Mouse (Mus musculus) hindbrain, postnatal 0 days (tissue): ENCODE measurements around the gene Ccdc93. TPM values are rescaled to one million over a fixed set of nuclear protein-coding genes. Genes with fewer than 3 reads are reported as not detected.
A peak's percentile ranks its signal among the peaks of the same experiment; 100 is the strongest.

Source experiments
- ATAC-seq: fragments of 200-750 bp; cut with Nextera tagmentation; 2 replicates; pipeline ENCODE4 v1.8.0; 2017; ENCODE audit warnings: mild to moderate bottlenecking, moderate TSS enrichment, moderate library complexity
- DNase-seq: peaks from one replicate; pipeline ENCODE4 v3.0.0-alpha.2; 2015; ENCODE audit warnings: low spot score
- H3K27ac ChIP-seq: fragments of 300-500 bp; sonication (generic); 2 replicates; pipeline ENCODE4 v1.5.1; 2014; ENCODE audit warnings: mild to moderate bottlenecking
- H3K27me3 ChIP-seq: fragments of 300-500 bp; sonication (generic); 2 replicates; pipeline ENCODE4 v1.6.1; 2014; ENCODE audit warnings: low read length, mixed read lengths; ENCODE audit not compliant: insufficient read depth
- H3K36me3 ChIP-seq: fragments of 300-500 bp; sonication (generic); 2 replicates; pipeline ENCODE4 v1.6.1; 2014; ENCODE audit warnings: low read length, mixed read lengths; ENCODE audit not compliant: insufficient read depth
- H3K4me1 ChIP-seq: fragments of 300-500 bp; sonication (generic); 2 replicates; pipeline ENCODE4 v1.6.1; 2014; ENCODE audit warnings: antibody characterized with exemption, low read length, mixed read lengths; ENCODE audit not compliant: insufficient read depth
- H3K4me2 ChIP-seq: fragments of 300-500 bp; sonication (generic); 2 replicates; pipeline ENCODE4 v1.6.1; 2014; ENCODE audit warnings: low read depth, mild to moderate bottlenecking, low read length, moderate library complexity, mixed read lengths
- H3K4me3 ChIP-seq: fragments of 300-500 bp; sonication (generic); 2 replicates; pipeline ENCODE4 v1.5.1; 2014; ENCODE audit warnings: low read length
- H3K9ac ChIP-seq: fragments of 300-500 bp; sonication (generic); replicated peaks from 2 replicates; pipeline ENCODE4 v1.6.1; 2014; ENCODE audit warnings: mild to moderate bottlenecking, low read length, moderate library complexity, mixed read lengths
- H3K9me3 ChIP-seq: fragments of 300-500 bp; sonication (generic); 2 replicates; pipeline ENCODE4 v1.6.1; 2016; ENCODE audit warnings: low read length, mixed read lengths
- CTCF ChIP-seq: IDR thresholded peaks from 2 replicates; pipeline ENCODE4 v1.5.1; 2016; ENCODE audit warnings: antibody characterized with exemption, control low read depth, low read depth
- WGBS: fragments of 180-500 bp; shearing (Covaris S2); extraction: QIAGEN DNeasy Blood & Tissue Kit; methylation state at CpG from one replicate; pipeline ENCODE4 v1.1.7; 2014; 5-methylcytosine and 5-hydroxymethylcytosine counted together
- polyA plus RNA-seq: library from polyadenylated mRNA; unstranded; fragments of >200 nt; fragmentation: Nextera tagmentation; extraction: Ambion mirVana; gene quantifications from 2 replicates; pipeline ENCODE4 v1.2.1, GENCODE M21; 2015
- total RNA-seq: library from RNA; depleted of rRNA; stranded (reverse); fragments of >200 nt; gene quantifications from 2 replicates; pipeline ENCODE4 v1.2.3, GENCODE M21; 2014; rRNA removed

Ccdc93 gene
- total and polyA plus RNA-seq, 2 experiments from 2014 or later = 7.4 to 15.4 TPM

- Histone ChIP-seq H3K27ac (no peak overlapping the region), H3K36me3 (peaks cover 22% of the 10 kb centered on the region), H3K4me3 (no peak overlapping the region), H3K4me2 (no peak overlapping the region), H3K27me3 (no peaks in the 10 kb centered on the region), H3K4me1 (no peaks in the 10 kb centered on the region), H3K9me3 (no peaks in the 10 kb centered on the region), H3K9ac (no peak overlapping the region)
- 80% methylated on average over 4 of the region's 4 CpGs for WGBS
- no peak for ATAC-seq
- peak; percentile 16 for DNase-seq
- peak; percentile 60 for TF ChIP-seq CTCF
Observed at GRCm38 (mm10) chr1:121549456-121549855, 118.6 kb downstream of the Ccdc93 start.

GRCm38 (mm10) chr1:121550801-121551456 lies 120.1 kb downstream of the Ccdc93 start:
- ATAC-seq (peak; percentile 33; the same call in 1 of the 2 replicates), DNase-seq (no peak)

GRCm38 (mm10) chr1:121551457-121551835 lies 120.6 kb downstream of the Ccdc93 start:
- DNase-seq = peak; percentile 28
- peaks cover 42% of the 10 kb centered on the region for H3K36me3 ChIP-seq
- ATAC-seq = peak; percentile 63

More at GRCm38 (mm10) chr1:121550801-121551456, 120.1 kb downstream of the Ccdc93 start:
- no peak for TF ChIP-seq CTCF
- 82% methylated on average over 16 of the region's 16 CpGs for WGBS
- H3K4me3 ChIP-seq = no peak overlapping the region
- no peaks in the 10 kb centered on the region for H3K4me1 ChIP-seq
- H3K9ac ChIP-seq = no peak overlapping the region
- H3K9me3 ChIP-seq = no peaks in the 10 kb centered on the region
- no peaks in the 10 kb centered on the region for H3K27me3 ChIP-seq
- H3K27ac ChIP-seq = no peak overlapping the region
- H3K4me2 ChIP-seq = no peak overlapping the region
- H3K36me3 ChIP-seq = peaks cover 37% of the 10 kb centered on the region

More at GRCm38 (mm10) chr1:121551457-121551835, 120.6 kb downstream of the Ccdc93 start:
- 73% methylated on average over 7 of the region's 7 CpGs for WGBS
- Histone ChIP-seq H3K27ac (no peak overlapping the region), H3K4me2 (no peak overlapping the region), H3K27me3 (no peaks in the 10 kb centered on the region), H3K9me3 (no peaks in the 10 kb centered on the region), H3K4me1 (no peaks in the 10 kb centered on the region), H3K9ac (no peak overlapping the region), H3K4me3 (no peak overlapping the region)
- no peak for TF ChIP-seq CTCF

Other genes with a start within 250 kb of the Ccdc93 start
- gene Insig2, start 98.5 kb upstream of the Ccdc93 start, total RNA-seq = 16.6 and 28.8 TPM in 2 replicates
- 46.0 and 48.0 TPM in 2 replicates for gene Insig2, start 98.5 kb upstream of the Ccdc93 start, polyA plus RNA-seq
- gene Htr5b, start 97.4 kb downstream of the Ccdc93 start, total RNA-seq = 3.8 and 6.3 TPM in 2 replicates
- 3.4 and 3.6 TPM in 2 replicates for gene Htr5b, start 97.4 kb downstream of the Ccdc93 start, polyA plus RNA-seq
- gene Ddx18, start 136.9 kb downstream of the Ccdc93 start, total RNA-seq = 39.9 and 41.8 TPM in 2 replicates
- 29.9 and 33.7 TPM in 2 replicates for gene Ddx18, start 136.9 kb downstream of the Ccdc93 start, polyA plus RNA-seq